Mouse (Mus musculus): ENCODE data around the gene Tmbim7.

- TF ChIP-seq CTCF (IDR thresholded peaks at IDR 0.05) (peak; percentile 74), EP300 (IDR thresholded peaks at IDR 0.05) (no peak)
Observed at GRCm38 (mm10) chr5:3646991-3647707, 3.8 kb upstream of the Tmbim7 start.
